Mouse (Mus musculus) liver, embryonic 14.5 days (tissue): ENCODE measurements around the gene Rph3al. TPM values are rescaled to one million over a fixed set of nuclear protein-coding genes. Genes with fewer than 3 reads are reported as not detected.

Experiments used
- ATAC-seq: fragments of 200-750 bp; cut with Nextera tagmentation; 2 replicates; pipeline ENCODE4 v1.8.0; 2017; ENCODE audit warnings: moderate number of reproducible peaks, mild to moderate bottlenecking, moderate library complexity; ENCODE audit not compliant: insufficient read depth
- DNase-seq, 3 experiments: peaks; one replicate each; pipeline ENCODE4 v3.0.0-alpha.2; 2012 to 2013; ENCODE audit warnings: low read depth in 3 of 3, low spot score in 3 of 3
- H3K27ac ChIP-seq: fragments of 300-500 bp; sonication (generic); 2 replicates; pipeline ENCODE4 v1.5.1; 2014; ENCODE audit warnings: moderate library complexity, mild to moderate bottlenecking, control low read depth, inconsistent platforms
- H3K27me3 ChIP-seq: fragments of 300-500 bp; sonication (generic); 2 replicates; pipeline ENCODE4 v1.6.1; 2014; ENCODE audit warnings: mild to moderate bottlenecking, low read length, moderate library complexity; ENCODE audit not compliant: control insufficient read depth, insufficient read depth
- H3K36me3 ChIP-seq: fragments of 300-500 bp; sonication (generic); replicated peaks from 2 replicates; pipeline ENCODE4 v1.6.1; 2014; ENCODE audit warnings: low read depth; ENCODE audit not compliant: control insufficient read depth, insufficient read depth
- H3K4me1 ChIP-seq, 2 experiments: fragments of 200-500 bp in 1 of 2; fragments of 300-500 bp in 1 of 2; sonication (generic) in 1 of 2; replicated peaks; 2 replicates each; pipeline ENCODE4 v1.6.1; 2012 to 2014; ENCODE audit warnings: antibody characterized with exemption in 1 of 2, inconsistent platforms in 1 of 2, low read length in 1 of 2; ENCODE audit not compliant: control insufficient read depth in 2 of 2, insufficient read depth in 2 of 2
- H3K4me2 ChIP-seq: fragments of 300-500 bp; sonication (generic); 2 replicates; pipeline ENCODE4 v1.6.1; 2014; ENCODE audit warnings: low read depth, mild to moderate bottlenecking, control low read depth, moderate library complexity
- H3K4me3 ChIP-seq, 2 experiments: fragments of 200-500 bp in 1 of 2; fragments of 300-500 bp in 1 of 2; sonication (generic) in 1 of 2; 2 replicates each; pipeline ENCODE4 v1.5.1; 2012 to 2014; ENCODE audit warnings: low read depth in 2 of 2, low read length in 2 of 2, mild to moderate bottlenecking in 2 of 2, control low read depth in 1 of 2, inconsistent platforms in 1 of 2, moderate library complexity in 1 of 2; ENCODE audit not compliant: insufficient read depth in 1 of 2
- H3K9ac ChIP-seq: fragments of 300-500 bp; sonication (generic); replicated peaks from 2 replicates; pipeline ENCODE4 v1.6.1; 2014; ENCODE audit warnings: mild to moderate bottlenecking, control low read depth, moderate library complexity
- H3K9me3 ChIP-seq: fragments of 300-500 bp; sonication (generic); 2 replicates; pipeline ENCODE4 v1.6.1; 2016; ENCODE audit warnings: low read length, mixed read lengths; ENCODE audit not compliant: control insufficient read depth
- CTCF ChIP-seq: IDR thresholded peaks from 2 replicates; pipeline ENCODE4 v1.5.1; 2016; ENCODE audit warnings: antibody characterized with exemption, low read depth, control low read depth
- EP300 ChIP-seq: IDR thresholded peaks from 2 replicates; pipeline ENCODE4 v1.6.1; 2016; ENCODE audit warnings: antibody characterized with exemption, low read depth
- WGBS: fragments of 180-500 bp; shearing (Covaris S2); extraction: QIAGEN DNeasy Blood & Tissue Kit; methylation state at CpG from one replicate; pipeline ENCODE4 v1.1.7; 2014; ENCODE audit not compliant: insufficient replicate concordance; 5-methylcytosine and 5-hydroxymethylcytosine counted together
- polyA plus RNA-seq, 2 experiments: library from polyadenylated mRNA; depleted of rRNA in 1 of 2; stranded (reverse) in 1 of 2; unstranded in 1 of 2; fragments of >200 nt; fragmentation: Nextera tagmentation in 1 of 2; extraction: Ambion mirVana in 1 of 2; gene quantifications; 2 replicates each; pipeline versions ENCODE4 v1.2.1 to v1.2.3; 2012 to 2014

Rph3al gene
- polyA plus RNA-seq, 2 experiments: 0.25 to 0.29 TPM

- WGBS: 47% methylated on average over 4 of the region's 4 CpGs
These were observed 95.2 kb downstream of the Rph3al start for GRCm38 (mm10) chr11:75842904-75843619.

GRCm38 (mm10) chr11:75841503-75841902 lies 96.7 kb downstream of the Rph3al start:
- Histone ChIP-seq H3K4me2 (no peak overlapping the region), H3K36me3 (no peaks in the 10 kb centered on the region)
- DNase-seq: no peak

More at GRCm38 (mm10) chr11:75842904-75843619, 95.2 kb downstream of the Rph3al start:
- DNase-seq: no peak
- no peak overlapping the region for H3K4me2 ChIP-seq
- no peaks in the 10 kb centered on the region for H3K9me3 ChIP-seq
- no peak overlapping the region for H3K9ac ChIP-seq
- no peak for ATAC-seq
- H3K27ac ChIP-seq: no peak overlapping the region
- H3K36me3 ChIP-seq: no peaks in the 10 kb centered on the region
- H3K4me1 ChIP-seq: 0 out of 4 replicates have a peak, but pooled peaks cover 0 to 3% of the 10 kb centered on the region in 2 experiments
- H3K27me3 ChIP-seq: no peaks in the 10 kb centered on the region
- H3K4me3 ChIP-seq: no peak overlapping the region
- TF ChIP-seq EP300 (no peak), CTCF (no peak)

DNA sequence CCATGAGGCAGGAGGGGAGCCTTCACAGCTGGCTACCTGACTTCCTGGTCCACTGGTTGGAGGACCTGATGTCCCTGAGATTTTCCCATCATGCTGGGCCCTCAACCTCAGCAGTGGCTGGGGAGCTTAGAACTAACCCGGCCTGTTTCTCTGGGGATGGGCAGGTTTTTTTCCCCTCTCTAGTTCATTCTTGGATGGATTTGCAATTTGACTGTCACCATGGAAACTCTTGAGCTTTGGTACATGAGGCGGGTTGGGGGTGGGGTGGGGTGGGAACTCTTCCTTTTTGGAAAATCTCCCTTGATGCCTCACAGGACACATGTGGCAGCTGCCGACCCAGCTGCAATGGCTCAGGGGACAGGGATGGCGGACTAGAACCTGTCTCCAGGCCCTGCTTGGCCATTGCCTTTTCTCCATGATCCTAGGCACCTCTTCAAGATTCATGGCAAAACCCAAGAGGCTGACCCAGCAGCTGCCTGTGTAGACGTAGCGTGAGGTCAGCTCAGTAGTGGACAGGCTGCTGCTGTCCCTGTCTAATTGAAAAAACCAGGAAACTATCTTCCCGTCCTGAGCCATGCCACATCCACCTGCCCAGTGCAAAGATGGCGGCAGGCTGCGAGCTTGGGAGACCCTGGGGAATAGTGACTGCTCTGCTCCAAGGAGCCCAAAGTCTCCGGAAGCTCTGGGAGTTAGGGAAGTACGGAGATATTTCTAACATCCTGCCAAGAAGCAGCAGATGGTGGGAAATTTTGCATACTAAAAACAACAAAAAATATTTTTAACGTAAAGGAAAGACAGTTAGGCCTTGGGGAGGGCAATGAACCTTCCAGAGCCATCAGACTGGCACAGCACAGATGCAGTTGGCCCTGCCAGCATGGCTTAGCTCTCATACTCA lies 98.4 kb downstream of the Rph3al start:
- Histone ChIP-seq H3K9ac (no peak overlapping the region), H3K4me2 (no peak overlapping the region), H3K4me3 (no peak overlapping the region), H3K27ac (no peak overlapping the region), H3K4me1 (no peaks in the 10 kb centered on the region), H3K36me3 (no peaks in the 10 kb centered on the region), H3K27me3 (no peaks in the 10 kb centered on the region), H3K9me3 (no peaks in the 10 kb centered on the region)
- no peak for DNase-seq
- ATAC-seq: no peak
- 62% methylated on average over 12 of the region's 12 CpGs for WGBS
- TF ChIP-seq CTCF: no peak

More at GRCm38 (mm10) chr11:75841503-75841902, 96.7 kb downstream of the Rph3al start:
- 0 out of 4 replicates have a peak, but pooled peaks cover 0 to 3% of the 10 kb centered on the region in 2 experiments for H3K4me1 ChIP-seq
- no peak for ATAC-seq
- no peaks in the 10 kb centered on the region for H3K9me3 ChIP-seq
- no peak overlapping the region for H3K4me3 ChIP-seq
- TF ChIP-seq CTCF (no peak), EP300 (no peak)
- H3K27ac ChIP-seq: no peak overlapping the region
- H3K9ac ChIP-seq: no peak overlapping the region
- WGBS: 39% methylated on average over 3 of the region's 3 CpGs
- no peaks in the 10 kb centered on the region for H3K27me3 ChIP-seq

DNA sequence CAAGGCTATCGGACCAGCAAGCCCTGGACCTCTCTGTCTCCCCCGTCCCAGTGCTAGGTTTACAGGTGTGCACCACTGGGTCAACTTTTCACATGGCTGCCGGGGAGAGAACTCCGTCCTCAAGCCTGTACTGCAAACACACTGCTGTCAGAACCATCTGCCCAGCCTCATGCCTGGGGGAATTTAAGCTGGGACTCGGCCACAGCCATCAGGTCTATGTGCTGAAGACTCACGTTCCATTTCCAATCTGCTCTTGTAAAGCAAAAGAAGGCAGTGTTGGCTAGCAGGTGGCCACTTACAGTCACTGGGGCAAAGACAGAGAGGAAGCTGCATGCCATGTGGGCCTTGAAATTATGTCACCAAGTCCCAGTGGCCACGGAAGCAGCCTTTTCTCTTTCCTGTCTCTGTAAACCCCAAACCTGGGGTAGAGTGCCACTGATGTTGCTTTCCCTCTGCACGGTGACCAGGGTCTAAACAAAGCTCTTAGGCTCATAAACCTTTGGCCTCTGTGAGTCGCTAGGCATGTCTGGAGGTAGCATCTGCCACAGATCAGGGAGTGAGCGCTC lies 99.3 kb downstream of the Rph3al start:
- H3K4me1 ChIP-seq: no peaks in the 10 kb centered on the region
- ATAC-seq (no peak), DNase-seq (no peak)
- 52% methylated on average over 10 of the region's 10 CpGs for WGBS
- no peak overlapping the region for H3K4me2 ChIP-seq
- no peak overlapping the region for H3K27ac ChIP-seq
- no peaks in the 10 kb centered on the region for H3K27me3 ChIP-seq
- no peaks in the 10 kb centered on the region for H3K9me3 ChIP-seq
- TF ChIP-seq EP300 (no peak), CTCF (no peak)
- no peak overlapping the region for H3K9ac ChIP-seq
- no peaks in the 10 kb centered on the region for H3K36me3 ChIP-seq
- no peak overlapping the region for H3K4me3 ChIP-seq

- no peak overlapping the region for H3K4me2 ChIP-seq
- 46% methylated on average over 11 of the region's 11 CpGs for WGBS
- DNase-seq (no peak), ATAC-seq (no peak)
- H3K9ac ChIP-seq: no peak overlapping the region
- no peaks in the 10 kb centered on the region for H3K36me3 ChIP-seq
- no peaks in the 10 kb centered on the region for H3K9me3 ChIP-seq
- H3K4me1 ChIP-seq: no peaks in the 10 kb centered on the region
- no peaks in the 10 kb centered on the region for H3K27me3 ChIP-seq
- no peak overlapping the region for H3K27ac ChIP-seq
- TF ChIP-seq CTCF (no peak), EP300 (no peak)
- no peak overlapping the region for H3K4me3 ChIP-seq
These were observed 102.0 kb downstream of the Rph3al start for GRCm38 (mm10) chr11:75836240-75836610.
